Mouse (Mus musculus): Measurements from ENCODE around the gene Nif3l1.

- no peak for TF ChIP-seq CTCF (IDR thresholded peaks at IDR 0.05; ENCODE audit: low read depth)
- TF ChIP-seq EP300 (IDR thresholded peaks at IDR 0.05; ENCODE audit: low read depth) = no peak
Measured at GRCm38 (mm10) chr1:58407321-58407720, 37.6 kb upstream of the Nif3l1 start.

All from liver, embryonic 14.5 days (tissue).